Mouse (Mus musculus) ES-Bruce4 (cell line): ENCODE measurements around the gene Slc39a5. TPM values are rescaled to one million over a fixed set of nuclear protein-coding genes. Genes with fewer than 3 reads are reported as not detected.

Experiments
- H3K27ac ChIP-seq: 2 replicates; pipeline ENCODE4 v1.5.1; 2012; ENCODE audit warnings: low read length, inconsistent platforms; ENCODE audit not compliant: insufficient read depth
- H3K27me3 ChIP-seq: 2 replicates; pipeline ENCODE4 v1.6.1; 2012; ENCODE audit warnings: mild to moderate bottlenecking, low read length, inconsistent platforms; ENCODE audit not compliant: control insufficient read depth, poor library complexity, insufficient read depth, severe bottlenecking
- H3K36me3 ChIP-seq: 2 replicates; pipeline ENCODE4 v1.6.1; 2012; ENCODE audit warnings: inconsistent platforms, mild to moderate bottlenecking, low read length, moderate library complexity; ENCODE audit not compliant: control insufficient read depth, poor library complexity, insufficient read depth, severe bottlenecking
- H3K4me1 ChIP-seq: one replicate; pipeline ENCODE4 v1.8.1; 2011; ENCODE audit warnings: low read length; ENCODE audit not compliant: control insufficient read depth, insufficient read depth
- H3K4me3 ChIP-seq: 2 replicates; pipeline ENCODE4 v1.5.1; 2011; ENCODE audit warnings: low read depth, mild to moderate bottlenecking, low read length
- H3K9ac ChIP-seq: 2 replicates; pipeline ENCODE4 v1.6.1; 2012; ENCODE audit warnings: low read depth, mild to moderate bottlenecking, inconsistent platforms; ENCODE audit not compliant: poor library complexity, severe bottlenecking
- H3K9me3 ChIP-seq: replicated peaks from 2 replicates; pipeline ENCODE4 v1.6.1; 2012; ENCODE audit warnings: mild to moderate bottlenecking, low read length, inconsistent platforms; ENCODE audit not compliant: control insufficient read depth, poor library complexity, insufficient read depth, severe bottlenecking
- CTCF ChIP-seq: IDR thresholded peaks from one replicate; pipeline ENCODE4 v1.8.1; 2011; ENCODE audit warnings: low read depth, low read length
- EP300 ChIP-seq: IDR thresholded peaks from 2 replicates; pipeline ENCODE4 v1.6.1; 2011; ENCODE audit warnings: low read depth, low read length; ENCODE audit not compliant: insufficient read depth
- POLR2A ChIP-seq: IDR thresholded peaks from one replicate; pipeline ENCODE4 v1.8.1; 2011; ENCODE audit warnings: low read length; ENCODE audit not compliant: insufficient read depth
- polyA plus RNA-seq: library from polyadenylated mRNA; stranded (reverse); fragments of >200 nt; gene quantifications from 2 replicates; pipeline ENCODE4 v1.2.4, GENCODE M21; 2011; ENCODE audit warnings: low read depth; ENCODE audit not compliant: missing spikeins, insufficient read depth, insufficient read length

Slc39a5 gene
- polyA plus RNA-seq: 0.31 TPM in 1 of 2 replicates, not detected in the other

GRCm38 (mm10) chr10:128401056-128401455, at the start of gene Slc39a5:
Slc39a5 (minus strand) TSS chr10:128401229.
- Histone ChIP-seq H3K36me3 (0 out of 2 replicates have a peak, but pooled peaks cover 2% of the 10 kb centered on the region), H3K27ac (no peak within 1 kb of the TSS), H3K4me1 (no peaks in the 10 kb centered on the region), H3K27me3 (no peaks in the 10 kb centered on the region), H3K9me3 (no peaks in the 10 kb centered on the region), H3K9ac (no peak within 1 kb of the TSS), H3K4me3 (peak within 1 kb of the TSS; percentile 11; the same call in 1 of the 2 replicates)
- TF ChIP-seq EP300 (no peak), POLR2A (no peak), CTCF (no peak)

GRCm38 (mm10) chr10:128445407-128445806, 44.4 kb upstream of the Slc39a5 start:
- peaks cover 2% of the 10 kb centered on the region for H3K4me1 ChIP-seq
- H3K9ac ChIP-seq: no peak overlapping the region
- TF ChIP-seq EP300 (no peak), CTCF (no peak), POLR2A (no peak)
- H3K4me3 ChIP-seq: no peak overlapping the region
- no peaks in the 10 kb centered on the region for H3K27me3 ChIP-seq
- H3K9me3 ChIP-seq: no peaks in the 10 kb centered on the region
- H3K27ac ChIP-seq: no peak overlapping the region
- H3K36me3 ChIP-seq: no peaks in the 10 kb centered on the region

GRCm38 (mm10) chr10:128444354-128444753, 43.3 kb upstream of the Slc39a5 start:
- Histone ChIP-seq H3K4me3 (no peak overlapping the region), H3K27me3 (no peaks in the 10 kb centered on the region), H3K27ac (no peak overlapping the region), H3K9me3 (no peaks in the 10 kb centered on the region), H3K36me3 (0 out of 2 replicates have a peak, but pooled peaks cover 2% of the 10 kb centered on the region), H3K4me1 (peaks cover 2% of the 10 kb centered on the region), H3K9ac (no peak overlapping the region)
- TF ChIP-seq CTCF (no peak), POLR2A (no peak), EP300 (no peak)

- Histone ChIP-seq H3K9ac (no peak overlapping the region), H3K27ac (no peak overlapping the region), H3K9me3 (no peaks in the 10 kb centered on the region), H3K27me3 (no peaks in the 10 kb centered on the region), H3K4me3 (no peak overlapping the region), H3K36me3 (peaks cover 4% of the 10 kb centered on the region; the same call in 1 of the 2 replicates), H3K4me1 (peaks cover 2% of the 10 kb centered on the region)
- TF ChIP-seq EP300: no peak
- TF ChIP-seq CTCF: no peak
- TF ChIP-seq POLR2A: no peak
These were observed 41.7 kb upstream of the Slc39a5 start for GRCm38 (mm10) chr10:128442718-128443117.

GRCm38 (mm10) chr10:128441324-128442119, 40.5 kb upstream of the Slc39a5 start:
- Histone ChIP-seq H3K9ac (no peak overlapping the region), H3K4me3 (no peak overlapping the region), H3K4me1 (peaks cover 2% of the 10 kb centered on the region), H3K9me3 (no peaks in the 10 kb centered on the region), H3K27ac (peak overlapping the region; percentile 36; the same call in 1 of the 2 replicates), H3K36me3 (peaks cover 10% of the 10 kb centered on the region; the same call in 1 of the 2 replicates), H3K27me3 (no peaks in the 10 kb centered on the region)
- TF ChIP-seq POLR2A: no peak
- 0 out of 2 replicates have a peak, but pooled peaks have one; percentile 30 for TF ChIP-seq EP300
- no peak for TF ChIP-seq CTCF

GRCm38 (mm10) chr10:128440407-128440806, 39.4 kb upstream of the Slc39a5 start:
- TF ChIP-seq CTCF (peak; percentile 25), EP300 (no peak)
- Histone ChIP-seq H3K4me3 (no peak overlapping the region), H3K36me3 (peaks cover 20% of the 10 kb centered on the region), H3K27ac (no peak overlapping the region), H3K4me1 (peaks cover 2% of the 10 kb centered on the region), H3K9ac (no peak overlapping the region), H3K27me3 (no peaks in the 10 kb centered on the region), H3K9me3 (no peaks in the 10 kb centered on the region)
